Mouse (Mus musculus): ENCODE results near the gene Mgat1. TPM values are rescaled to one million over a fixed set of nuclear protein-coding genes. Genes with fewer than 3 reads are reported as not detected.

Gene Mgat1
- polyA plus RNA-seq, 2 experiments, result 64.7 to 83.7 TPM

- Histone ChIP-seq H3K9me3 (ENCODE audit: control insufficient read depth, low read length) (no peaks in the 10 kb centered on the region), H3K4me3 (replicated peaks; ENCODE audit: low read length) (no peak overlapping the region), H3K4me1 (ENCODE audit: control insufficient read depth, insufficient read depth, low read length) (no peaks in the 10 kb centered on the region), H3K36me3 (ENCODE audit: control insufficient read depth, insufficient read depth, low read length) (peaks cover 51% of the 10 kb centered on the region), H3K27me3 (ENCODE audit: control insufficient read depth, insufficient read depth, low read length) (no peaks in the 10 kb centered on the region), H3K4me2 (replicated peaks; ENCODE audit: low read depth, low read length, severe bottlenecking) (no peak overlapping the region), H3K9ac (ENCODE audit: low read depth, low read length, severe bottlenecking) (no peak overlapping the region), H3K27ac (replicated peaks; ENCODE audit: low read depth, low read length) (no peak overlapping the region)
- WGBS, result 85% methylated on average over 7 of the region's 7 CpGs
- DNase-seq (ENCODE audit: low spot score), result no peak
- no peak for TF ChIP-seq POLR2A (IDR thresholded peaks at IDR 0.05; ENCODE audit: borderline replicate concordance, extremely low read depth, insufficient read depth, insufficient read length)
- no peak for ATAC-seq (ENCODE audit: low FRiP score, low read depth)
Measured at GRCm38 (mm10) chr11:49264081-49264480, 20.1 kb downstream of the Mgat1 start.

DNA sequence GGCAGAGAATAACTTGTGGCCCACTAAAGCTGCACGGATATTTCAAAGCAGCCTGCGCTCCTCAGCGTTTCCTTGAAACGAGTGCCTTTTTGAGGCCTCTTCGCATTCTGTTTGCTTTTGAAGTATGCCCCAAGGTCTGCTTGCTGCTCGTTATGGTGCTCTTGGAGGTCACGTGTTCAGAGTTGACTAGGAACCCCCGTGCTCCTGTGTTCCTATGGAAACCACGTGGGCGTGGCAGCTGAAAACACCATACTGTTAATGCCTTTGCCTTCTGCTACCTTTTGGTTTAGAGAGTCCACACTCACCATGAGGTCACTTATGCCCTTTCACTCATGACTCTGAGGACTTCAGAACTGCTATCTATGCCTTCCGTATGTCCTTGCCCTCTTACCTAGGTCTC is 20.6 kb downstream of the Mgat1 start:
- Histone ChIP-seq H3K9me3 (ENCODE audit: control insufficient read depth, low read length) (no peaks in the 10 kb centered on the region), H3K4me3 (replicated peaks; ENCODE audit: low read length) (no peak overlapping the region), H3K4me2 (replicated peaks; ENCODE audit: low read depth, low read length, severe bottlenecking) (no peak overlapping the region), H3K27ac (replicated peaks; ENCODE audit: low read depth, low read length) (no peak overlapping the region), H3K4me1 (ENCODE audit: control insufficient read depth, insufficient read depth, low read length) (no peaks in the 10 kb centered on the region), H3K27me3 (ENCODE audit: control insufficient read depth, insufficient read depth, low read length) (no peaks in the 10 kb centered on the region), H3K9ac (ENCODE audit: low read depth, low read length, severe bottlenecking) (no peak overlapping the region), H3K36me3 (ENCODE audit: control insufficient read depth, insufficient read depth, low read length) (peaks cover 47% of the 10 kb centered on the region)
- ATAC-seq (ENCODE audit: low FRiP score, low read depth), result no peak
- WGBS, result 72% methylated on average over 11 of the region's 11 CpGs
- TF ChIP-seq POLR2A (IDR thresholded peaks at IDR 0.05; ENCODE audit: borderline replicate concordance, extremely low read depth, insufficient read depth, insufficient read length), result no peak
- no peak for DNase-seq (ENCODE audit: low spot score)

DNA sequence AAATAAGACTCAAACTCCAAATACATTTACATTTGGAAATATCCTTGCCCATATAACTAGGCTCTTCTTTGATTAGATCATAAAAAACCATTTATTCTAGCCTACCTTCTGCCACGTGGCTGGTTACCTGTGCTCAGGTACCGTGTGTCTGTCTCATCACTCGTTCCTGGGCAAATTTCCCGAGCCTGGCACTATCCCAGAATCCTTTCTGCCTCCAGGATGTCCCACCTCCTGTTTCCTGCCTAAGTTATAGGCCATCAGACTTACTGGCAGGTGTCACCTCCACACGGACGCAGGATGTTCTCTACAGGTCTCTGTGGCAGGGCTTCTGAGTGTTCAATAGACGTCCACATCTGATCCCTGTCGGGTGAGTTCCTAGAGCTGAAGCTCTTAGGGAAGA is 21.1 kb downstream of the Mgat1 start:
- Histone ChIP-seq H3K36me3 (ENCODE audit: control insufficient read depth, insufficient read depth, low read length) (peaks cover 43% of the 10 kb centered on the region), H3K9me3 (ENCODE audit: control insufficient read depth, low read length) (no peaks in the 10 kb centered on the region), H3K9ac (ENCODE audit: low read depth, low read length, severe bottlenecking) (no peak overlapping the region), H3K4me1 (ENCODE audit: control insufficient read depth, insufficient read depth, low read length) (no peaks in the 10 kb centered on the region), H3K27ac (replicated peaks; ENCODE audit: low read depth, low read length) (no peak overlapping the region), H3K27me3 (ENCODE audit: control insufficient read depth, insufficient read depth, low read length) (no peaks in the 10 kb centered on the region), H3K4me3 (replicated peaks; ENCODE audit: low read length) (no peak overlapping the region), H3K4me2 (replicated peaks; ENCODE audit: low read depth, low read length, severe bottlenecking) (no peak overlapping the region)
- ATAC-seq (ENCODE audit: low FRiP score, low read depth) (no peak), DNase-seq (ENCODE audit: low spot score) (no peak)
- 86% methylated on average over 8 of the region's 8 CpGs for WGBS
- no peak for TF ChIP-seq POLR2A (IDR thresholded peaks at IDR 0.05; ENCODE audit: borderline replicate concordance, extremely low read depth, insufficient read depth, insufficient read length)

DNA sequence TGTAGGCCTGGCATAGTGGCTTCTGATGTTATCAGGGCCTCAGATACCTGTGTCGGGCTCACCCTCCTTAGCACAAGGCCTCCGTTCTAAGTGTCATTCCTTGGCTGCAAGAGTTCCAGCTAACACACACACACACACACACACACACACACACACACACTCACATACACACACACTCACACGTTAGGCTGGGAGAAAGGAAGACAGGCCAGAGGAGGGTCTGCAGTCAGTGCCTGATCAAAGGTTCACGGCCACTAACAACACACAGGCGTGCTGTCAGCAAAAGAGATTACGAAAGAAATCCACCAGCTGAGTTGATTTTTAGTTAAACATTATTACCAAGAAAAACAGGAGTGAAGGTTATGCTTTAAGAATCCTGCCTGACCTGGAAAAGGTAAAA is 22.7 kb downstream of the Mgat1 start:
- Histone ChIP-seq H3K9me3 (ENCODE audit: control insufficient read depth, low read length) (no peaks in the 10 kb centered on the region), H3K27ac (replicated peaks; ENCODE audit: low read depth, low read length) (no peak overlapping the region), H3K36me3 (ENCODE audit: control insufficient read depth, insufficient read depth, low read length) (peaks cover 27% of the 10 kb centered on the region), H3K4me1 (ENCODE audit: control insufficient read depth, insufficient read depth, low read length) (no peaks in the 10 kb centered on the region), H3K9ac (ENCODE audit: low read depth, low read length, severe bottlenecking) (no peak overlapping the region), H3K27me3 (ENCODE audit: control insufficient read depth, insufficient read depth, low read length) (no peaks in the 10 kb centered on the region), H3K4me2 (replicated peaks; ENCODE audit: low read depth, low read length, severe bottlenecking) (no peak overlapping the region), H3K4me3 (replicated peaks; ENCODE audit: low read length) (no peak overlapping the region)
- TF ChIP-seq POLR2A (IDR thresholded peaks at IDR 0.05; ENCODE audit: borderline replicate concordance, extremely low read depth, insufficient read depth, insufficient read length), result no peak
- no peak for DNase-seq (ENCODE audit: low spot score)
- no peak for ATAC-seq (ENCODE audit: low FRiP score, low read depth)
- 78% methylated on average over 6 of the region's 6 CpGs for WGBS

DNA sequence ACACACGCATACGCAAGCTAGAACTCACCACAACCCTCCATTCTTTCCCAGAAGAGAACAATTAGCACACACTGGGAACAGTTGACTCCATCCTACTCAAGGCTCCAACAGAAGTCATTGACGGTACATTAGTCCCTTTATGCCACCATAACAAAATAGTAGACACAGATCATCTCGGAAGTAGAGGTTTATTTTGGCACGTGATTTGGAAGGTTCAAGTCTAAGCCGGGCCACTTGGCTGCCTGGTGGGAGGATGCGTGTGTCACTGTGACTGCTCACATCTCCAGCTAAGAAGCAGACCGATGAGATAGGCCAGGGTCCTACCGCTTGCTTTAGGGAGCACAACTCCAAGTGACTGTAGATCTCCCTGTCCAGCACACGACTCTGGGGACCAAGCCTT is 23.3 kb downstream of the Mgat1 start:
- ATAC-seq (ENCODE audit: low FRiP score, low read depth) (no peak), DNase-seq (ENCODE audit: low spot score) (no peak)
- H3K9ac ChIP-seq (ENCODE audit: low read depth, low read length, severe bottlenecking), result no peak overlapping the region
- peaks cover 20% of the 10 kb centered on the region for H3K36me3 ChIP-seq (ENCODE audit: control insufficient read depth, insufficient read depth, low read length)
- H3K27ac ChIP-seq (replicated peaks; ENCODE audit: low read depth, low read length), result no peak overlapping the region
- TF ChIP-seq POLR2A (IDR thresholded peaks at IDR 0.05; ENCODE audit: borderline replicate concordance, extremely low read depth, insufficient read depth, insufficient read length), result no peak
- no peaks in the 10 kb centered on the region for H3K9me3 ChIP-seq (ENCODE audit: control insufficient read depth, low read length)
- no peak overlapping the region for H3K4me3 ChIP-seq (replicated peaks; ENCODE audit: low read length)
- H3K27me3 ChIP-seq (ENCODE audit: control insufficient read depth, insufficient read depth, low read length), result no peaks in the 10 kb centered on the region
- 93% methylated on average over 10 of the region's 10 CpGs for WGBS
- no peaks in the 10 kb centered on the region for H3K4me1 ChIP-seq (ENCODE audit: control insufficient read depth, insufficient read depth, low read length)
- H3K4me2 ChIP-seq (replicated peaks; ENCODE audit: low read depth, low read length, severe bottlenecking), result no peak overlapping the region
